Mouse (Mus musculus) c-Kit-positive CD71-positive TER-119-positive erythroid progenitor cells, embryonic 14.5 days (primary cell): ENCODE measurements at regions not wholly inside any gene's neighbourhood (a gene's known extent, or its start where the extent isn't known, plus 50 kb on each side); places are given as distances from the start of the nearest gene placed in this dataset.

Experiments used
- DNase-seq: peaks from one replicate; pipeline ENCODE4 v3.0.0-alpha.2; 2013; ENCODE audit warnings: low spot score

DNA sequence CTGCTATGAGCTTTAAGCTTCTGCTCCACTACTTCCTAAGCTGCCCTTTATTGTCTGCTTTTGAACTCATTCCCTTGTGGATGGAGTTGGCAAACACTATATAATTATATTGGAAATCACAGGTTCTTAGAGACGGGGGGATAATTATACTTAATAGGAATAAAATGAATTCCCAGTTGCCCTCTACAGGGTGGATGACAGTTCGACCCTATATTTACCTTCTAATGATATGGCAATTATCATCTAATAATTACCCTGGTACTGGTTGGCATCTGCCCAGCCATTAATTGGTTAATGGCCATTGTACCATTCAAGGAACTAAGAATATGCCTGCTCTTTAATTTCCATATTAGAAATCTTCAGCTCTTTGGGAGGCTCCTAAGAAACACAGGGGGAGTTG is 302.5 kb upstream of the 4931429L15Rik start:
- no peak for DNase-seq

DNA sequence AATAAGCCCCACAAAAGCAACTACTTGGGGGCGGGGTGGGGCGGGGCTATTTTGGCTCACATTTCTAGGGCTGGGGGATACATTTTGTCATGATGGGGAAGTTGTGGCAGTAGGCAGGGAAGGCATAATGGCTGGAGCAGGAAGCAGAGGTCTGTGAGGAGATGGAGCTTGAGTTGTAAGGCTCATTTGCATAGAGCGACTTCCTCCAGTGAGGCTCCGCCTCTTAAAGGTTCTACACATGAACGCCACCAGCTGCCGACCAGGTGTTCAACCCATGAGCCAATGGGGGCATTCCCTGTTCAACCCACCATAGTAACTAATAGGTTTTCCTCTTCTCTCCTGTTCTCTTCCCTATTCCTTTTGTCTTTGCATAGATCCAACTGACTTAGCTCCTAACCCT is 302.1 kb upstream of the 4931429L15Rik start:
- DNase-seq = no peak

DNA sequence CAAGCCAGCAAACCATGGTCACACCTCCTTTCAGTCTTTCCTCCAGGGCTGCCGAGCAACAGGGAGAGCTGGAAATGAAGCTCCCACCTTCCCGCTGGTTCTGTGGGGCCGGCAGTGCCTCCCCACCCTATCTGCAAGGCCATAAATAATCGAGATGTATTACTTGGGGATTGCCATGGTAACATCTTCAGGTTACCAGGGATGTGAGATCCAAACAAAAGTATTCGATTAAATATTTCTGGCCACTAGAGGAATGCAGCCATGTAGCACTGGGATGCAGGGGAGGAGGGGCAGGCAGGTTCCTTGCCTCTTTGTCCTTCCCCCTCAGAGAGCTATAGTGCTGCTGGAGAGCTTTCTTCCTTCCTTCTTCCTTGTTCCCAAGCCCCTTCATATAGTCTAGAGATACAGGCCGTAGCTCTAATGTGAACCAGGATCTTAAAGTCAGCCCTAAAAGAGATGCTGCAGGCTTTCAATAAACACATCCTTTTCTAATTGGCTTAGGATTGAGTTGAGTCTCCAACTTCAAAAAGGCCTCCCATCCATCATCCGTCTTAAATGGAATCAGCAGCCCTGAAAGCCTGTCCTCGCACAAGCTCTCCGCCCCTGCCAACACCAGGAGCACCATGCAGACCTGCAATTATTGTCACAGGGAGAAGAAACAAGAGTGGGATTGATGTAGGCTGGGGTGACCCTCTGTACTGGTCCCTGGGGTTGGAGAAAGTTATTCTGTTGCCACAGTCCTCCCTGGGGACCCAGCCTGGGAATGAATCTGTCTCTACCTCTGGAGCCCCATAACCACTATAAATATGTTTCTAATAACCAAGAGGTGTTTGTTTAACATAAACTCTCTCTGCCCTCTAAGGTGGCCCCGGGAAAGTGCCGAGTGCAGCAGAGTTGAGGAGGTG is 290.6 kb upstream of the 4931429L15Rik start:
- no peak for DNase-seq

DNA sequence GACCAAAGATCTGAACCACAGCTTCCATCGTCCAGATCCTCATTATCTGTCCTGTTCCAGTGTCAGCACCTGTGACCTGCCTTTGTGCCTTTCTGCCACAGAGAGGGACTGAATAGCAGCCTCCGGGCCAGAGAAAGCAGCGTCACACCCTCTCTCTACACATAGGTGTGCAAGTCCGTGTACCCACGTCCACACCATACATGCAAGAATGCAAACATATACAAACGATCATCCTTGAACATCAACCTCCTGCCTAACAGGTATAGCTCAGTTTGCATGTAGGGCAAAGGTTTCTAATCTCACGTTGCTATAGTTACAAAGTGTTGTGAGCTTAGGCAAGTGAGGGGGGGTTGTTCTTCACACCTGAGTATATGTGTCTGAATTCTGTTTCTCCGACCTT is 288.9 kb upstream of the 4931429L15Rik start:
- DNase-seq = no peak

DNA sequence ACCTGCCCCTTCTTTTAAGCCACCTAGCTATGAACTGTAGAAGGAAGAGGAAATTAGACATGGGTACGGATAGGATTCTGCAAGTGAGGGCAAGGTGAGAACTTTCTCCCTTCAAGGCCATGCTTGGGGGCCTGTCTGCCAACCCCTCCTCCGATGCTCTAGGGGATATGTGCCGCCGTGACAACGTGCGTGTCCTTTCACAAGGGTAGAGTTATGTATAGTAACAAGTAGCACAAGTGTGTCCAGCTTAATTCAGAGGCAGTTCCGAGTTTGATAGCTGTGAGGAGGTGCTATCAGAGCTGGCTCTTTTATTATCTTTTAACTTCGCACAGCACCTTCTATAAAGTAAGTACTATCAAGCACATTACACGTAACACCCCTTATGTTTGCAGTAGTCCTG is 281.0 kb upstream of the 4931429L15Rik start:
- no peak for DNase-seq

DNA sequence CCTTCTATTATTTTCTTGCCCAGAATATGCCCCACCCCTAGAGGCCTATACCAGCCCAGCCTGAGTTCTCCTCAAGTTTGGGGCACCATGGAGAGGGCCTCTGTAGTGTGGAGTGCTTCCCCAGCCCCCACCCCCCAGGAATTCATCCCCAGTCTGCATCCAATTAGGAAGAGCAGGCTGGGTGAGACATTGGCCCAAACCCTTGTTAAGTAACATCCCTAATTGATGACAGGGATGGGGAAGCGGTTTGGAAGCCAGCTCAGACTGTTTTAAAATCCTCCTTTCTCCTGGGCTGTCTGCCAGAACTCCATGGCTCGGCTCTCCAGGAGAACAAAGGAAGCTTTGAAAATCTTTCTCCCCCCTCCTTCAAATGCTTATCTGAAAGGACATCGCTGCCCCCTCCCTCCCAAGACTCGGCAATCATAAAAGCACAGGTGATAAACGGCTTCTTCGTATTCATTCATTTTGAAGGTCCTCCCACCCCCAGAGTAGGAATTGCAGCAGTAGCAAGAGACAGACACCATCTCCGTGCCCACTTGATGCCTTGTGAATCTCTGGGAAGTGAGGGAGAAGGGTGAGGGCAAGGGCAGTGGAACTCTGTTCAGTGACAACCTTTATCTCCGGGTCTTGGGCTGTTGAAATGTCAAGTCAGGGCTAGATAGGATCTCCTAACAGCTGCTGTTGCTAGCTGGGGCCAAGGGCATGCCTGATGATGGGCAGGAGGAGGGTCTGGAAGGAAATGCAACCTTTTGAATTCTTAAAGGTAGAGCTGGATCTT is 280.3 kb upstream of the 4931429L15Rik start:
- DNase-seq = no peak

DNA sequence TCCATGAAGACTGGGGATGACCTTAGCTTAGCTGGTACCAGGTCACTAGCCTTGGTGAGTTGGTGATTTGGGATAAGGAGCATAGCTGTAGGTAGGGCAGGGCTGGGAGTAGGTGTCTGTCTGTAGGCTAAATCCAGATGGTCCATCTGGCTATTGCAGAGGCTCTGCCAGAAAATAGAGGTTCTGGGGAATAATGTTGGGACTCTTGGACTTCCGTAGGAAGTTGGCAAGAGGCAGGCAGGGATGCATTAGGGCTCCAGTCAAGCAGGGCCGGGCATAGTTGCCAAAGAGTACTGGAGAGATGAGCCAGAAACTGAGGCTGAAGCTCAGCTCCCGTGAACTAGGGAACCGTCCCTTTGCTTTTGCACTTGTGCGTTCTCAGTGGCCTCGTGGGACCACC is 278.7 kb upstream of the 4931429L15Rik start:
- no peak for DNase-seq

DNA sequence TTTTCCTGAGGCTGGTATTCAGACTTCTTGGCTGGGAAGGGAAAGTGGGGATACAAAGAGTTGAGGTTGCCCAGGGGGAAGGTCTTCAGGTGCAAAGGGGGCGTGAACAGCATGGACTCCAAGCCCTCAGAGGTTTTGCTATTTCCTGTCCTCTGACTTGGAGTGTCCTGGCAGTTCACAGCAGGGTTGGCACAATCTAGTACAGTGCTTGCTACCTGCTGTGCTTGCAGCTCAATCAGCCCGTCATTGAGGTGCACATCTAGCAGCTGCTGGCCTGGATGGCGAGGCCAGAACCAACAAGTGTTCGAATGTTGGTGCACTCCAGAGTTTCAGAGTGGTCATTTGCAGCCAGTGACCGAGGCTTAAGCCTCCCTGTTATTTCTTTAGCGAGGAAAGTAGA is 273.7 kb upstream of the 4931429L15Rik start:
- DNase-seq = no peak

DNA sequence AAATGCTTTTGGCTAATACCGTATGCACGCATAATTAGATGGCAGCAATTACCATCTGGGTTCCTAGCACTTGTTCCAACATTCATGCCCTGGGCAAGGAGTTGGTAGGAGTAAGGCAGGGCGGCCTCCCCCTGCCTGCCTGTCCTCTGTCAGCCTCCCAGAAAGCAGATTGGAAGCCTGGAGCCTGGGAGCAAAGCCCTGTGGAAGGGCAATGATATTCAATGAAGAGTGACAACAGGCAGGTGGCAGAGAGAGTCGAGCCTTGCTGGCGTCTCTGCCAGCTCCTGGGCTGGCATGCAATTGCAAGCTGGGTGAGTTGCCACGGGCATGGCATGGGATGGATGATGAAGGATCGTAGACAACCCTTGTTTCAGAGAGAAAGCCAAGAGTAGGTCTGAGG is 273.1 kb upstream of the 4931429L15Rik start:
- no peak for DNase-seq

DNA sequence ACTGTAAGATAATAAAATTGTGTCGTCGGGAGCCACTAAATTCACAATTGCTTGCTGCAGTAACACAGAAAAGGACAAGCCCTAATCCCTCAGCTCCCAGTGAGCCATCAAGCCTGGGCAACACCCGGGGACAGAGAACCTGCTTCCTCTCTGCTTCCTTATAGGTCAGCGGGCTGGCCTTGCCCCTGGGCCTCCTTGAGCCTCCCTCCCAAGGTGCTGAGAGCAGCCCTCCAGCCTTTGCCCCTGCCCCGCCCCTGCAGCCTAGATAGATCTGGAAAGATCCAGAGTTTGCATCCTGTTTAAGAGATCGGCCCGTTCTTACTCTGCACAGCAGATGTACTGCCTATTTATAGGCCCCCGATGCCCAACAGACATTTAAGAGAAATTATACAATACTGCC is 267.0 kb upstream of the 4931429L15Rik start:
- DNase-seq = no peak

DNA sequence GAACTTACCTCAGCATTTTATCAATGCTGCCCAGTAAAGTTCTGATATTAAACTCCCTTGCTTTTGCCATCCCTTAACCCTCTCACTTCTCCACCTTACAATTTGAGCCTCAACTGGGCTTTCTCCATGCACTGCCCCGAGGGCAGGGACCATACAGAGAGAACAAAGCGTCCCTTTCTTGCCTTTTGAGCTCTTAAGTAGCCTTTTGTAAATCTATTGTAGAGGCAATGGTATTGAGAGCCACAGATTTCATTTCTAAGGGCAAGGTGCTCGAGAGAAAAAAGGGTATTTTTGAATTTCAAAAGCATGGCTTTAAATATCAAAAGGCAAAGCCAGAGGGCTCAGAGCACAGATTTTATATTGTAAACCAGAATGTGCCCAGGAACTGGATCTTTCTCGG is 262.1 kb upstream of the 4931429L15Rik start:
- DNase-seq = no peak

DNA sequence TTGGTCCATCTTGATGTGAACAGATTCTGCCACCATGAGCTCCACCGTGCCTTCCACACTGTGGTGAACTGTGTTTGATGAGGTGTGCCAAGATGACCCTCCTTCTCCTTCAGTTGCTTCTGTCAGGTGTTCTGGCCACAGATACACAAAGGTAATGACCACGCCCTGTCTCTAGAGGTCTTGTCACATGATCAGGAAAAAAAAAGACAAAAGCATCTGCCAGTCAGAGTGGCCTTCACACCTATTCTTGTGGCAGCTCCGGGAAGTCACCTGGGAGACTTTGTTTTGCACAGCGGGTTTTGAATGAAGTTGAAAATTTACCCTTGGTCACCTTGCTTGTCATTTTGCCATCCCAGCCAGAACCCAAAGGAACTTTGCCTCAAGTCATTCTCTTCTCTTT is 242.5 kb upstream of the 4931429L15Rik start:
- DNase-seq = no peak

DNA sequence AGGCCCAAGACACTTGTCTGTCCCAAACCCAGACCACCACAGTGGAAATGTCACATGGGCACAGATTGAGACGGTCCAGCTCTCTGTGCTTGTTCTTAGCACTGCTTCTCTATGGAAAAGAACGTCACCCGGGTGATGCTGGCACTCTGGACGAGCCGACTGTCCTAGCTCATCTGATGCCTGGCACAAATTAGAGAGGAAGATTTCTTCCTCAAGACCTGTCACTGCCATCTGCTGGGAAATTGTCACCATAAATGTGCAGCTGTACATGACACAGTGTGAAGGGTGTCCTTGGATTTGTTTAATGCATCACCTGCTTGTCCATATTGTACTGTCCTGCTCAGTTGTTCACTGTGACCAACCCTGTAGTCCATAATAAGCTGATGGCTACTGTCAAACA is 238.7 kb upstream of the 4931429L15Rik start:
- DNase-seq = no peak

DNA sequence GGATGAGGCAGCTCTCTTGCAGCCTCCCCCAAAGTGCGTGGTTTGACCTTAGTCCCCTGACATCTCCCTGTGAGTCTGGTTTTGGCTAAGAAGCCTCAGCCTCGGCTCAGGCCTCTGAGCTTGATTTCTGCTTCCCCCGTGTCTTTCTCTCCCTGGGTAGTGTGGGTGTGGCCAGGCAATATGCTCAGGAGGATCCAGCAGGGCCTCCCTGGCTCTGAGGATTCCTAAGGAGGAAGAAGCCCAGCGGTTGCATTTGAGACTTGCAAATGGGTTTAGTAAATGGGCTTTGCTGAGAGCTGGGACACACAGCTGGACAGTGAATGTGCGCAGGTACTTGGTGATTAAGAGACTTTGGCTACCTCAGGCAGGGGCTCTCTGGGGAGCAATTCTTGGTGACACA is 238.0 kb upstream of the 4931429L15Rik start:
- no peak for DNase-seq

DNA sequence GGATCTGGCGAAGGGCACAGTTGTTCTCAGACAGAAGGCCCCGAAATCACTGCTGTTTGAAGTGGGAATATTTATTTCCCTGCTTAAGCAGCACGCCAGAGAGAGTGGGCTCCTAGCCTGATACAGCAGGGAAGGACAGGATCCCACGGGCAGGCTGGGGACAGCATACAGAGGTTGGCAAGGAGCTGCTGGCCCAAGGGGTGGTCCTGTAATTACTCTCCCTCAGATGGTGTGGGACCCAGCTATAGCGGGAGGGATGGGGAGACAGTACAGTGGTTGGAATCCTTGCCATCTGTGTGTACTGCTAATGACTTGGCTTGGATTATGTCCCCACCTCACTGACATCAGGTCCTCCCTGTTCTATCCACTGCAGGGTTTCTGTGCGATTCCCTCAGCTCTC is 235.4 kb upstream of the 4931429L15Rik start:
- no peak for DNase-seq

DNA sequence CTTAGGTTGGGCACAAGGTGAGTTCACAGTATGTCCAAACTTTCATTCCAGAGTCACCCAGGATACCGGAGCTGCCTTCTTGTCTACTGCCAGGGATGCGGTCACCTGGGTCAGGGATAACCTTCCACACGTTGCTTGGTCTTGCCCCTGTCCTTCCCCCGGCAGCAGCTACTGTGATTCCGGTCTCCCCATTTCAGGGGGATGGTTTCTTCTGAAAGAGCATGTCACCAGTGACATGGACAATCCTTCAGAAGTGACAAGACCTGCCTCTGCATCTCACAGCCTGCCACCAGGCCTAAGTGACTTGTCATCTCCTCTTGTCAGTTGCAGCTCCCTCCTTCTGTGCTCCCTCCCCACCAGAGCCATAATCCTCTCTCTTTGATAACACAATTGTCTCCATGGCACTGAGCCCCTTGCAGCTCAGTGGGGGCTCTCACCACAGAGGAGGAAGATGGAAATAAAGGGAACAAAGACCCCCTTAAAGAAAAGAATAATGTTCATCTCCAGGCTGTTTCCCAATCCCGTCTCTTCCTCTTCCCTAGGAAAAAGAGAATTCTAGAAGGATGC is 234.9 kb upstream of the 4931429L15Rik start:
- no peak for DNase-seq

DNA sequence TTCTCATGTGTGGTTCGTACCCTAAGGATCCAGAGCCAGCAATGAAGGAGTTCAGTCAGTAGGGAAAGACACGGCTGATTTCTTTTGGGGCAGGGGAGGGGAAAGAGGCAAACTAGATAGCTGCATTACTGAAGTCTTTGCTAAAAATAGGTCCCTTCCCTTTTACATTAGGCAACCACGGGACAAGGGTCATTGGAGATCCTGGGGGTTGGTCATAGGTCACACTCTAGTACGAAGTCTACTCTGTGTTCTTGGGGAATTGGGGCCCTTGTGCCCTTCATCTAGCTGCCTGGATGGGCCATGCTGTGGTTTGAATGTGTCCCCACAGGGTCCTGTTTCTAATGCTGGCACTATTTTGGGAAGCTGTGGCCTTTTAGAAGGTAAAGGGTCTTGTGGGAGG is 229.6 kb upstream of the 4931429L15Rik start:
- DNase-seq = no peak

DNA sequence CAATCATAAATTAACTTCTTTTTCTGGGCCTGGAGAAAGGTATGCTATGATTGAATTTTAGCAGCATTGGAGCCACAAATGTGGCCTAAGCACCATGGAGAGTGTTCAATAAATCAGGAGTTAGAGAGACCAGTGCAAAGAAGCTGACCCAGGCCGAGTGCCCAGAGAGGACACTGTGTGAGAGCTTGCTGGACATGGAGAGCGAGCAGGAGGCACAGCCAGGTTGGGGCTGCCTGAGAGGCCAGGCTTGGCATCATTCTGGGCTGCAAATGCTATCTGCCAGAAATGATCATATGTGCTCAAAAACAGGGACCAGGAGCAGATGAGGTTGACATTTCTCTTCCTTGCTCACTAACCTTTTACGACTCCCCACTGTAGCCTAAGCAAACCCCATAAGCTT is 224.5 kb upstream of the 4931429L15Rik start:
- DNase-seq = no peak

DNA sequence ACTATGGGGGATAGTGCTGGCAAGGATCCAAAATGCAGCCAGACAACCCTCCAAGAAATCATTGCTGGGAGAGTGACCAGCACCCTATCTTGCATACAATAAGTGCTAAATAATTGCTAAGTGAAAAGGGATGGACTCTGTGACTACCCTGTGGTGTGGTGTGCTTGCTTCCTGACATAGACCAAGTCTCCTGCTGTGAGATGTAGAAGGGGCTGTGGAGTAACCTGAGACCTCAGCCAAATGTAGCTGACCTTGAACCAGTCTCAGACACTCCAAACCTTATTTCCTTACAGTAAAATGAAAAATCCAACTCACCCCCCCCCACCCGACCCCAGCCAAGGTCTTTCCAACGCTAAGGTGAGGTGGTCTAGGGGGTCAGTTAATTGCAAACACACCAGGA is 221.2 kb upstream of the 4931429L15Rik start:
- DNase-seq = no peak

DNA sequence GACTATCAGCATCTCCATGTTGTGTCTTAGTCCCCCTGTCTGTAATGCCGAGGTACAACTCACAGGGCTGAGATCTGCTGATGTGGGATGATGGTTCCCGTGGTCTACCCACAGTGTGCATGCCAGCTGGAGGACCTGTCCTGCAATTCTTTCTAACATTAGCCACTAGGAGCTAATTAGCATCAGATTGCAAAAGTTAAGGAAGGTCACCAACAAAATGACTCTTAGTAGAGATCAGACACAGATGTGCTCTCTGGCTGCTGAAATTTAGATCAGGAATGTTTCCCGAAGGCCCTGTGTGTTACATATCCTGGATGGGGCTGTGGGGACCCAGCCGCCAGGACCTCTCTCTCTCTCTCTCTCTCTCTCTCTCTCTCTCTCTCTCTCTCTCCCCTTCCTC is 218.8 kb upstream of the 4931429L15Rik start:
- no peak for DNase-seq

DNA sequence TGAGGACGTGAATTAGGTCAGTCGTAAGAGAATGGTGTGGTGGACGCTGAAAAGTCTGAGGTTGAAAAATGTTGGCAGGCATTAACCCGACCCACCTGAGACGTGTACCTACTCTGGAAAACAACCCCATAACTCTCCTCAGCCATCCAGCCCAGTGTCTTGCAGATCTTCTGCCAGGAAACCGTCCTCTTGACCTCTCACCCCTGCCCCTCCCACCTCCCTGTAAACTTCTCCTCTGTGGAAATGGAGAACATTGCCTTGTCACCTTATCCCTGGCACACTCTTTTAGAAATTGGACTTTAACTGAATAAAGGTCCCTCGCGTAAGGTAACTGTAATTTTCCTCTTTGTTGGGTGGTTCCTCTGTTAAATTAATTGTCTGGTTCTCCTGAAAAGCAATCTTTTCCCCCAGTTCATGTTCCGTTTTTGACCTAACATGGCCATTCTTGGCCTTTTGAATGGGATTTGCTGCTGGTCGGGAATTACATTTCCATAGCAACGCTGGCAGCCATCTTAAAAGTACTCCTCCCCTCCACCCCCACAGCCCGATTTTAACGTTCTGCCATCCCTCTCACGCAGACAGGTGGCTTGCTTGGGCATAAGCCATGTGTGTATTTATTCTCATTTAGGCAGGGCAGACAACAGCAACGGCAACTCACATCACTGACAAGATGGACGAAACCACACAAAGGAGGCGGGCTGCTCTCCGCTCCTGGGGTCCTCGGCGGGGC is 196.8 kb upstream of the 4931429L15Rik start:
- no peak for DNase-seq

DNA sequence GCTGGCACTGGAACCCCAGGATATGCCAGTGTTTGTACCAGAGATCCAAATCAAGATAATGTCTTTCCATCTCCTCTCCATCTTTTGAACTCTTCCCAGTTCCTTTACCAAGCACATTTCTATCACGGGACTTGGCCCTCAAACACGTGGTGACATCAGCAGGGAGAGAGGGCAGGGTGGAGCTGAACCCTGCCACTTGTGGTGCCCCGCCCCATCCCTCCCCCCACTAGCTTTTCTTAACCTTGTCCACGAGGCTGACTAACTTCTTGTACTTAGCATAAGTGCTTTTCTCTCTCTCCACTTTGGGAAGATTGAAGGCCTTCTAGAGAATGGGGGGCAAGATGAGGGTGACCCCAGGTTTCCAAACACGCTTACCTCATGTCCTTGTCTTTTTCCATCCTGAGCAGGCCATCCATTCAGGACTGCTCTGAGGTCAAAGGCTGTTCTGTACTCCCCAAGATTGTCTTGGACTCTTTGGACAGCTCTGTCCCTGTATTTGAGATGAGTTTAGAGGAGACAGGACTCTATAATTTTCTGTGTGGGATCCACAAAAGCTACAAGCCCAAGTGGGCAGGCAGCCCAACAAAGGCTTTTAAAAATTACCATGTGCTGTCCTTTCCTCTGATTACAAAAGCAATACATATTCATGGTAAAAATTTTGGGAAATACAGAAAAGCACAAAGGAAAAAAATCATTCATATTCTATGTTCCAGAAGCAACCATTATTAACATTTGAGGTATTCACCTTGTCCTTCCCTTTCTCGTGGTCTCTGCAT is 192.7 kb upstream of the 4931429L15Rik start:
- DNase-seq = no peak
